Mouse (Mus musculus) lung, adult 2 months (tissue): ENCODE data around the gene Gsdma3.

Experiments used
- CTCF ChIP-seq: fragments of 200-500 bp; IDR thresholded peaks from 2 replicates; pipeline ENCODE4 v1.5.1; 2011; ENCODE audit warnings: mild to moderate bottlenecking, low read length, control low read depth; ENCODE audit not compliant: insufficient read depth
- POLR2A ChIP-seq: fragments of 200-500 bp; IDR thresholded peaks from 2 replicates; pipeline ENCODE4 v1.6.1; 2011; ENCODE audit warnings: low read depth, mild to moderate bottlenecking, control low read depth, low read length, borderline replicate concordance; ENCODE audit errors: extremely low read depth

- TF ChIP-seq CTCF, result no peak
- no peak for TF ChIP-seq POLR2A
These were observed 43.5 kb upstream of the Gsdma3 start for GRCm38 (mm10) chr11:98582551-98583264.
